Mouse (Mus musculus) MEL (cell line): ENCODE data around the gene Hdac4. TPM values are rescaled to one million over a fixed set of nuclear protein-coding genes. Genes with fewer than 3 reads are reported as not detected.

ENCODE experiments used
- DNase-seq: peaks from one replicate; pipeline ENCODE4 v3.0.0; 2011; ENCODE audit warnings: low read depth, low spot score
- H3K27ac ChIP-seq: 2 replicates; pipeline ENCODE4 v1.5.1; 2012; ENCODE audit warnings: low read depth, mild to moderate bottlenecking, control low read depth, low read length, moderate library complexity; ENCODE audit not compliant: control insufficient read depth
- H3K27me3 ChIP-seq, 2 experiments: fragments of 150-350 bp in 1 of 2; sonication (generic) in 1 of 2; 2 replicates each; pipeline ENCODE4 v1.6.1; 2012; ENCODE audit warnings: low read length in 2 of 2, mild to moderate bottlenecking in 2 of 2, improper control_type of control experiment in 1 of 2, moderate library complexity in 1 of 2; ENCODE audit not compliant: insufficient read depth in 2 of 2, control insufficient read depth in 1 of 2
- H3K36me3 ChIP-seq, 2 experiments: 2 replicates each; pipeline ENCODE4 v1.6.1; 2012 to 2014; ENCODE audit warnings: low read length in 2 of 2, improper control_type of control experiment in 1 of 2, inconsistent platforms in 1 of 2, mild to moderate bottlenecking in 1 of 2; ENCODE audit not compliant: insufficient read depth in 2 of 2, control insufficient read depth in 1 of 2
- H3K4me1 ChIP-seq, 2 experiments: fragments of 150-350 bp in 1 of 2; sonication (generic) in 1 of 2; 2 replicates each; pipeline ENCODE4 v1.6.1; 2012; ENCODE audit warnings: low read length in 2 of 2, improper control_type of control experiment in 1 of 2, mild to moderate bottlenecking in 1 of 2; ENCODE audit not compliant: insufficient read depth in 2 of 2, control insufficient read depth in 1 of 2
- H3K4me3 ChIP-seq, 2 experiments: fragments of 150-350 bp in 1 of 2; sonication (generic) in 1 of 2; 2 replicates each; pipeline ENCODE4 v1.5.1; 2012; ENCODE audit warnings: low read depth in 2 of 2, low read length in 2 of 2, mild to moderate bottlenecking in 2 of 2, moderate library complexity in 2 of 2, control low read depth in 1 of 2, improper control_type of control experiment in 1 of 2; ENCODE audit not compliant: control insufficient read depth in 1 of 2, insufficient read depth in 1 of 2
- H3K79me2 ChIP-seq: 2 replicates; pipeline ENCODE4 v1.6.1; 2012; ENCODE audit warnings: mild to moderate bottlenecking, low read length, moderate library complexity; ENCODE audit not compliant: control insufficient read depth, poor library complexity, insufficient read depth
- H3K9ac ChIP-seq: 2 replicates; pipeline ENCODE4 v1.6.1; 2012; ENCODE audit warnings: low read depth, mild to moderate bottlenecking, control low read depth, low read length, moderate library complexity; ENCODE audit not compliant: control insufficient read depth, poor library complexity, severe bottlenecking
- H3K9me3 ChIP-seq: fragments of 150-350 bp; sonication (generic); replicated peaks from 2 replicates; pipeline ENCODE4 v1.6.1; 2012; ENCODE audit warnings: mild to moderate bottlenecking, low read length, improper control_type of control experiment, moderate library complexity; ENCODE audit not compliant: insufficient read depth
- BHLHE40 ChIP-seq: IDR thresholded peaks from 2 replicates; pipeline ENCODE4 v1.6.1; 2012; ENCODE audit warnings: low read depth, mild to moderate bottlenecking, inconsistent platforms, low read length, improper control_type of control experiment, borderline replicate concordance
- CHD1 ChIP-seq: IDR thresholded peaks from 2 replicates; pipeline ENCODE4 v1.6.1; 2012; ENCODE audit warnings: low read depth, mild to moderate bottlenecking, inconsistent platforms, low read length, improper control_type of control experiment
- CHD2 ChIP-seq: IDR thresholded peaks from 2 replicates; pipeline ENCODE4 v1.6.1; 2011; ENCODE audit warnings: low read length, improper control_type of control experiment
- E2F4 ChIP-seq: IDR thresholded peaks from 2 replicates; pipeline ENCODE4 v1.6.1; 2011; ENCODE audit warnings: low read depth, low read length, improper control_type of control experiment, borderline replicate concordance
- ELF1 ChIP-seq: IDR thresholded peaks from 2 replicates; pipeline ENCODE4 v1.6.1; 2014; ENCODE audit warnings: low read depth, mild to moderate bottlenecking, inconsistent platforms, low read length, improper control_type of control experiment, moderate library complexity
- ETS1 ChIP-seq: IDR thresholded peaks from 2 replicates; pipeline ENCODE4 v1.6.1; 2012; ENCODE audit warnings: low read depth, mild to moderate bottlenecking, inconsistent platforms, low read length, improper control_type of control experiment, moderate library complexity
- GABPA ChIP-seq: IDR thresholded peaks from 2 replicates; pipeline ENCODE4 v1.6.1; 2012; ENCODE audit warnings: low read depth, mild to moderate bottlenecking, inconsistent platforms, low read length, improper control_type of control experiment, moderate library complexity
- HCFC1 ChIP-seq: IDR thresholded peaks from 2 replicates; pipeline ENCODE4 v1.6.1; 2012; ENCODE audit warnings: low read depth, mild to moderate bottlenecking, inconsistent platforms, low read length, improper control_type of control experiment, moderate library complexity
- KAT2A ChIP-seq: conservative IDR thresholded peaks from 2 replicates; pipeline ENCODE4 v1.6.1; 2012; ENCODE audit warnings: low read depth, low read length, improper control_type of control experiment, inconsistent platforms
- MAX ChIP-seq: IDR thresholded peaks from 2 replicates; pipeline ENCODE4 v1.6.1; 2011; ENCODE audit warnings: low read length, improper control_type of control experiment
- MAZ ChIP-seq: IDR thresholded peaks from 2 replicates; pipeline ENCODE4 v1.6.1; 2012; ENCODE audit warnings: low read depth, mild to moderate bottlenecking, inconsistent platforms, low read length, improper control_type of control experiment
- MXI1 ChIP-seq: IDR thresholded peaks from 2 replicates; pipeline ENCODE4 v1.6.1; 2011; ENCODE audit warnings: mild to moderate bottlenecking, low read depth, low read length, improper control_type of control experiment
- NRF1 ChIP-seq: IDR thresholded peaks from 2 replicates; pipeline ENCODE4 v1.6.1; 2014; ENCODE audit warnings: low read depth, mild to moderate bottlenecking, inconsistent platforms, low read length, improper control_type of control experiment, moderate library complexity; ENCODE audit not compliant: poor library complexity, insufficient read depth, severe bottlenecking
- POLR2A ChIP-seq, 2 experiments: IDR thresholded peaks; 2 replicates each; pipeline ENCODE4 v1.6.1; 2011 to 2012; ENCODE audit warnings: low read length in 2 of 2, mild to moderate bottlenecking in 2 of 2, control low read depth in 1 of 2, improper control_type of control experiment in 1 of 2, low read depth in 1 of 2, moderate library complexity in 1 of 2; ENCODE audit not compliant: control insufficient read depth in 1 of 2, insufficient read depth in 1 of 2, poor library complexity in 1 of 2
- POLR2AphosphoS2 ChIP-seq: IDR thresholded peaks from 2 replicates; pipeline ENCODE4 v1.6.1; 2011; ENCODE audit warnings: low read length, improper control_type of control experiment
- RAD21 ChIP-seq: IDR thresholded peaks from 2 replicates; pipeline ENCODE4 v1.6.1; 2011; ENCODE audit warnings: mild to moderate bottlenecking, low read depth, low read length, improper control_type of control experiment
- RCOR1 ChIP-seq: IDR thresholded peaks from 2 replicates; pipeline ENCODE4 v1.6.1; 2012; ENCODE audit warnings: low read depth, mild to moderate bottlenecking, inconsistent platforms, low read length, improper control_type of control experiment
- SIN3A ChIP-seq: IDR thresholded peaks from 2 replicates; pipeline ENCODE4 v1.6.1; 2012; ENCODE audit warnings: low read length, improper control_type of control experiment, inconsistent platforms
- UBTF ChIP-seq: IDR thresholded peaks from 2 replicates; pipeline ENCODE4 v1.6.1; 2012; ENCODE audit warnings: low read depth, mild to moderate bottlenecking, inconsistent platforms, low read length, improper control_type of control experiment, moderate library complexity, borderline replicate concordance; ENCODE audit not compliant: insufficient read depth
- ZC3H11A ChIP-seq: IDR thresholded peaks from 2 replicates; pipeline ENCODE4 v1.6.1; 2012; ENCODE audit warnings: low read depth, mild to moderate bottlenecking, inconsistent platforms, low read length, improper control_type of control experiment
- polyA plus RNA-seq, 2 experiments: library from polyadenylated mRNA; stranded (reverse) in 1 of 2; unstranded in 1 of 2; fragments of >175 nt in 1 of 2; fragments of >200 nt in 1 of 2; gene quantifications; 2 replicates each; pipeline versions ENCODE4 v1.2.1 to v1.2.4; 2012; ENCODE audit warnings: low replicate concordance in 2 of 2, low read depth in 1 of 2; ENCODE audit not compliant: insufficient read length in 2 of 2, insufficient read depth in 1 of 2, missing spikeins in 1 of 2
- total RNA-seq: library from RNA; depleted of rRNA; stranded (reverse); fragments of 300-350 nt; gene quantifications from 2 replicates; pipeline ENCODE4 v1.2.3, GENCODE M21; 2012

Hdac4 gene
- total and polyA plus RNA-seq, 3 experiments: 11.0 to 19.5 (median 12.3) TPM

GRCm38 (mm10) chr1:92103971-92104370 is 91.5 kb downstream of the Hdac4 start:
- Histone ChIP-seq H3K4me3 (no peak overlapping the region), H3K9ac (no peak overlapping the region), H3K9me3 (no peaks in the 10 kb centered on the region), H3K79me2 (no peaks in the 10 kb centered on the region), H3K27ac (no peak overlapping the region), H3K4me1 (peaks cover 0 to 2% of the 10 kb centered on the region in 2 experiments; a peak in 1 of 4 replicates), H3K36me3 (peaks cover 1 to 3% of the 10 kb centered on the region in 2 experiments; a peak in 2 of 4 replicates), H3K27me3 (no peaks in the 10 kb centered on the region)
- DNase-seq: no peak
- no peak for TF ChIP-seq ZC3H11A
- no peak for TF ChIP-seq ELF1
- TF ChIP-seq NRF1: no peak
- TF ChIP-seq SIN3A: no peak
- no peak for TF ChIP-seq CHD2
- TF ChIP-seq RCOR1: no peak
- no peak for TF ChIP-seq POLR2AphosphoS2

GRCm38 (mm10) chr1:92103377-92103776 is 92.1 kb downstream of the Hdac4 start:
- no peaks in the 10 kb centered on the region for H3K27me3 ChIP-seq
- H3K9me3 ChIP-seq: no peaks in the 10 kb centered on the region
- H3K79me2 ChIP-seq: no peaks in the 10 kb centered on the region
- no peak overlapping the region for H3K4me3 ChIP-seq
- H3K9ac ChIP-seq: no peak overlapping the region
- no peak for DNase-seq
- H3K4me1 ChIP-seq: peaks cover 0 to 2% of the 10 kb centered on the region in 2 experiments; a peak in 1 of 4 replicates
- TF ChIP-seq POLR2A (IDR thresholded peaks at IDR 0.05; ENCODE audit: control insufficient read depth in 1 of 2, insufficient read depth in 1 of 2, low read depth in 1 of 2, low read length in 2 of 2, poor library complexity in 1 of 2): no peak
- TF ChIP-seq BHLHE40: no peak
- no peak for TF ChIP-seq MXI1
- TF ChIP-seq SIN3A: no peak
- TF ChIP-seq RCOR1: no peak
- TF ChIP-seq CHD1: no peak
- no peak for TF ChIP-seq GABPA
- TF ChIP-seq ZC3H11A: no peak
- TF ChIP-seq MAX: no peak
- no peak for TF ChIP-seq ETS1
- no peak for TF ChIP-seq NRF1
- TF ChIP-seq E2F4: no peak
- no peak for TF ChIP-seq RAD21
- no peak for TF ChIP-seq MAZ
- TF ChIP-seq HCFC1: no peak
- TF ChIP-seq KAT2A: no peak
- TF ChIP-seq UBTF: no peak
- TF ChIP-seq, all 39 proteins: peak for 0
- no peak overlapping the region for H3K27ac ChIP-seq
- peaks cover 0 to 3% of the 10 kb centered on the region in 2 experiments; a peak in 1 of 4 replicates for H3K36me3 ChIP-seq
